Mouse (Mus musculus) kidney, postnatal 14 days (tissue): ENCODE data around the gene Rap1gds1.

Source experiments
- DNase-seq: peaks from one replicate; pipeline ENCODE4 v3.0.0; 2022; ENCODE audit warnings: mixed read lengths

Rap1gds1 gene

DNA sequence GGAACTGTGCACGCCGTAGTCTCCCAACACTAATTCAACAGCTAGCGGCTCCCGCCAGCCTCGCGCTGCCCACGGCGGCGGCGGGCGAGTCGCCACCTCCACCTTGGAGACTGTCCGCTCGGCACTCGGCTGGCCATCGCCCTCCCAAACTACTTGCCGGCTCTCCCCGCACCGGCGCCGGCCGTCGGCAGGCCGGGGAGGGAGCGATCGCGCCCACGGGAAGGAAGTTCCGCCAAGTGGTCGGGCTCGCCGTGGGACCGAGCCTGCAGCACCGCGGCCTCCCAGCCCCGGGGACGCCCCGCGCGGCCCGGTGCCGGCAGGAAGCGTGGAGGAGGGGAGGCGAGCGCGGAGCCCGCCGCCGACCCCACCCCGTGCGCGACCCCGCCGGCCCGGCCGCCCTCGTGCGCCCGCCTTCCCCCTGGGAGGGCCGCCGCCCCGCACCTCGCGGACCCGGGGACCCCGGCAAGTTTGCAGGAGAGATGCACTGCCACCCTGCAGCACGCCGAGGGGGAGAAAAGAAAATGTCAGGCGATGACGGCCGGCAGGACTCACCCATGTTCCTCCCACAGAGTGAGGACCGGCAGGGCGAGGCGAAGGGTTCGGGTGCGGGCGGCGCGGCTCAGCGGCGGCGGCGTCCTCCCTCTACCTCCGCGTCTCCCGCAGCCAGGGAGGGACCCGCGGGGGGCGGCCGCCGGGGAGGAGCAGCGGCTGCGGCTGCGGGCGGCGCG lies at the start of gene Rap1gds1:
TSS of gene Rap1gds1 (minus strand) at position 718 of the 728 bp plus-strand sequence.
- peak; percentile 77 for DNase-seq

DNA sequence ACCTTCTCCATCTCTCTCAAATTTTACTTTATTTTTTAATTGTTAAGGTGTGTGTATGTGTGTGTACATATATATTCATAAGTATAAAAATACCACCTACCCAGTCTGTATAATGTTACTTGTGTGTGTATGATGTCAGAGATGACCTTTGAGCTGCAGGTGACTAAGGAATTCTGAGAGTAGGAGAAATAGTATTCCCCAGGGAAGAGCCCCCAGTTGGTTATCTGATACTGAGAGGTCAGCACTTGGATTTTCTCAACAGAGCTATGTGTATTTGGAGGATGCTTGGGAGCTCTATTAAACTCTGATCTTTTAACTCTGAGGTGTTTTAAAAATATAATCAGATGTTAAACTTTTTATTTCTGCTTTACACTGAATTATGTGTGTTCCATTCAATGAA lies 43.4 kb upstream of the Rap1gds1 start:
- no peak for DNase-seq

DNA sequence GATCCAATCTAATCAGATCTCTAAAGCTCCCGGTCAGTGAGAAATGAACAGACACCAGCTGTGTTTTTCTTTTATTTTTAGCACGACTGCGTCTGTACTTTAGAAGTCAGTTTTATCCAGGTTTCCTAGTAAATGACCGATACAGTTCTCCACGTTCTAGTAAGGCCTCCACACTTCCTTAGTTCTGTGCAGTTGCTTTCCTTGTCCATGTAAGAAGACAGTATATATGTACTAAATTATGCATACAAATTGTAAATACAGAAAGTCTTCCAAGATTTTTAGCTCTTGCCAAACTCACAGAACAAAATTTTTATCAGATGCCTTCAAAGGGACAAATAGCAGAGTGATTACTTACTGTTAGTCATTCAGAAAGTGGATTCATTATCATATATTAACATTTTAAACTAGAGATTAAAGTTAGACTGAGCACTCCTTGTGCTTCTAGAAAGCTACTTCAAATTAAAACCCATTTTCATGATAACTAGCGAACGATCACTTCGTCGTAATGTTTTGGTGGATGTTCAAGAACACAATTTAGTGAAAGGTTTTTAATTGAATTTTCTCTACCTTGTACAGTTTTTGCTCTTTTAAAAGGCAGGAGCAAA lies 41.8 kb upstream of the Rap1gds1 start:
- no peak for DNase-seq

DNA sequence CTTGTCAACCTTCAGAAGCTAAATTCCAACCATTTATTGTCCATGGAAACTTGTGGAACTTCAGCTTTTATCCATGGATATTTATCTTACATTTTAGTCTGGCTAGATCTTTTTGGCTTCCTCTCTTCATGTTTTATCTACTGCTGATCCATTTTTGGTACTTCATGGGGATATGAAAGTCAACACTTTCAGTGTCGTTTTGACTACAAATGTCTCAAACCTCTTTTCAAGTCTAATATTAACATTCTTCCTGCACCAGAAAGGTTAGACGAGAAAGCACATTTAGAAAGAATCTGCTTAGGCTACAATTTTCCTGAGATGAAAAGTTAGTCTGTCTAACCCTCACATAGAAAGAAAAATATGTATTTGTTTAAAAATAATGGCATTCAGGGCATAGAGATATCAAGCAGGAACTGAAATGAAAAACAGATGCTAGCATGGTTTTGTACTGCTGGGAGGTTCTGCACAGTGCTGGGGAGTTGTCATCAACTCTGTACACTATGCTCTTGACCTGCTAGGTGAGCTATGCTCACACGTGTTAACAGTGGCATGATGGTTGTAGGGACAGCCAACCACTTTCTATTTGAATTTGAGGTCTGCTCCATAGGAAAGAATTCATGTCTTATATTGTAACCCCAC lies 37.5 kb upstream of the Rap1gds1 start:
- DNase-seq, result no peak

DNA sequence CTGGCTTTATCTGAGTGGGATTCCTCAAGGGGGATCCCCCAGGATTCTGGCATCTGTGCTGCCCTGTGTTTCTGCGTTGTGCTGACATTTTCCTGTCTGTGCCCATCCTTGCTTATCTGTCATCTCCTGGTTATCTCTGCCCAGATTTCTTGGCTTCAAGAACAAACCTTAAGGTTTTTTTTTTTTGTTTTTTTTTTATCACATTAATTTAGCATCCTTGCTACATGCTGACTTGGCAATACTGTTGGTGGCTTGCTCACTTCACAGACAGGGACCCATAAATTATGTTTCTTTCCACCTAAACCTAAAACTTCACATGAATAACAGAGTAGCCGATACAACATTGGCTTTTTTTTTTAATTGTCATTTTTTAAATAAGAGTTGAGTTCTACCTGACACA lies 36.9 kb upstream of the Rap1gds1 start:
- no peak for DNase-seq

DNA sequence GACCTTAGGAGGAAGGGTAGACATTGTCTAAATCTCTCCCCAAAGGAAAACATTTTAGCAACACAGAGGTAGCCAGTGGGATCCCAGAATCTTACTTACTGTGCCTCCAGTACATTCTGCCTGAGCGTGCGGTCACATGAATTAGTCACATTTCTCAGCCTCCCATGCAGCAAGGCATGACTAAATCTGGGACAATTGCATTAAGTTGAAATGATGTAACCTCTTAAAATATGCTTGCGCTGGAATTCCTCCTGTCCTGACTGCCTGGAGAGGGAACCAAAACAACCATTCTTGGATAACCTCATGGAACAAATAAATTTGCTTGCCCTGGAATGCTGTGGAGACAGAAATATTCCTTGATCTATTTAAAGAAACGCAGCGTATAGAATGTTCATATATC lies 33.2 kb upstream of the Rap1gds1 start:
- DNase-seq, result no peak

DNA sequence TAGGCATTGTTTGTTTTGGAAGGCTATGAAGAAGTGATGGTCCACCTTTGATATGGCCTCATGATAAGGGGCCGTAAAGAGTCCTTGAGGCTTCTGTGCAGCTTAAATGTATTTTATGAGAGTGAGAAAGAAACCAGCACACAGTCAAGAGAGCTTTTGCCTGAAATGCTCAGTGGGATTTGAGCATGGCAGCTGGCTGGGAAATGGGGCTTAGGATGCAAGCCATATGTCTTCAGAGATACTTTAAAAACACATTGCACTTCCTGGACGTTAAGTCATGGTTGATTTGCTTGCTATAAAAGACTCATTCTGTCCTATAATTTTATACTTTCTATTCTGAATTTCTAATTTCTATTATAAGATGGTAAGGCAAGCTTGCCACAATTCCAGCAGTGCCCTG lies 28.9 kb upstream of the Rap1gds1 start:
- DNase-seq, result no peak

DNA sequence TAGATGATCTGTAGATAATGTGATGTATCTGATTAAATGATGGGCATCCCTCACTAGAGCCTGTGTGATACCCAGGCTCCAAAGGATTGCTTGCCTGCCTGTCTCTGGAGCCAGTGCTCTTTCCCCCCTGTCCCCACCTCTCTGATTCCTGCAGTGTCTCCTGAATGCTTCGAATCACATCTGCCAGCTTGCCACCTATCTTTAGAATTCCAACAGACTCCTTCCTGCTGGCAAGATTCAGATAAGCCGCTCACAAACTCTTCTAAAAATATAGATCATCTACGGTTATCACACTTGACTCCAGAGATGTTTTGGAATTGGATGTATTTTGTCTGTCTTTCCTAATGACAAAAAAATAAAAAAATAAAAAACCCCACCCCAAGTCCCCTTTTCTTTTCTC lies 28.3 kb upstream of the Rap1gds1 start:
- no peak for DNase-seq

DNA sequence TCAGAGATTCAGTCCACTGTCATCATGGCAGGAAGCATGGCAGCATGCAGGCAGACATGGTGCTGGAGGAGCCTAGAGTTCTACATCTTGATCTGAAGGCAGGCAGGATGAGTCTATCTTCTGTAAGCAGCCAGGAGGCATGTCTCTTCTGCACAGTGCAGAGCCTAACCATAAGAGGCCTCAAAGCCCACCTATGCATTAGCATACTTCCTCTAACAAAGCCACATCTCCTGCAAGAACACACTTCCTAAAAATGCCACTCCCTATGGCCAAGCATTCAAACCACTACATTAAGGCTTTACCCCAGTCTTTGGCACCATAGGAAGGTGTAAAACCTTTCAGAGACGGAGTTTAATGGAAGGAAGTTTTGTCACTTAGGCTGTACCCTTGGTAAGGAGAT lies 26.9 kb upstream of the Rap1gds1 start:
- no peak for DNase-seq

DNA sequence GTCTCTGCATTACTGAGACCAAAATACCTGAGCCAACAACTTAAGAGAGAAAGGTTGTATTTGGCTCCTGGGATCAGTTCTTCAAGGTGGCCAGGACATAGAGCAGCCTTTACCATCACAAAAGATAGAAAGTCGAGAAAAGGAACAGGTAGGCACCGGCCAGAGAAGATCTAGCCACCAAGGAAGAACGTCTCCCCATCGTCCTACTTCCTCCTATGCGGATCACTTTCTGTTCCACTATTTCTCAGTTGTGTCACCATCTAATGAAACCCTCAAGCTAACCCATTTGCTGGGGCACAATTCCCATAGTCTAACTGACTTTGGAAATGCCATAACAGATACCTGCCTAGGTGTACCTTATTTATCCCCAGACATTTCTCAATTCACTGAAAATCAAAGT lies 24.3 kb upstream of the Rap1gds1 start:
- DNase-seq, result no peak

DNA sequence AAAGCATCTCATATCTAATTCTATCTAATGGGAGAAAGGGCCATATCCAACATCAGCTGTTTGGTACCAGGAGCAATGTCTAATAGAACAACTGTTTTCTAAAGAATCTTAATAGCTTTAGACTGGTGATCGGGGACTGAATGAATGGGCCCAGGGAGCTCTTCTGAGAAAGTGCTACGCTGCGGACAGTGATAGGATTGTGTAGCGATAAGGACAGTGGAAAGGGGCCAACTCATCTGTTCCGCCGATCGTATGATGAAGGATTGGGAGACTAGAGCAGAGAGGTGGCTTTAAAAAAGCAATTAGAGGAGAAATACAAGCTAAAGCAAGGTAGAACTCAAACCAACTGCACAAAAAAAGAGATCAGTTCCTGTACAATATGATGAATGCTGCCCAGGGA lies 20.9 kb upstream of the Rap1gds1 start:
- no peak for DNase-seq

DNA sequence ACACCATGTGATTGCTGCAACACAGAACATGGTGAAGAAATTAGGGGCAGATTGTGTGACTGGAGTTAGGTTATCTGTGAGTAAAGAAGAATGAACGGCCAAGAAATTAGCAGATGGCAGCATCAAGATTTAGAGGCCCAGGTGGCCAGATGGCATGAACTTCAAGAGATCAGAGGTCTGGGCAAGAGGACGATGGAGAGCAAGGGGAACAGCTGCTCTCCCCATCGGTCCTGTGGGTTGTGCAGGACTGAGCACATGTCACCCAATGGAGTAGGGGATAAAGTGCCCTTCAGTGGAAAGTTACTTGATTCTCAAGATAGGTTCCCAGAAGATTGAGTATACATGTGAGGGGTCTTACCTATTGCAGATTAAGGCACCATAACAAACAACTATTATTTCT lies 13.5 kb upstream of the Rap1gds1 start:
- no peak for DNase-seq

DNA sequence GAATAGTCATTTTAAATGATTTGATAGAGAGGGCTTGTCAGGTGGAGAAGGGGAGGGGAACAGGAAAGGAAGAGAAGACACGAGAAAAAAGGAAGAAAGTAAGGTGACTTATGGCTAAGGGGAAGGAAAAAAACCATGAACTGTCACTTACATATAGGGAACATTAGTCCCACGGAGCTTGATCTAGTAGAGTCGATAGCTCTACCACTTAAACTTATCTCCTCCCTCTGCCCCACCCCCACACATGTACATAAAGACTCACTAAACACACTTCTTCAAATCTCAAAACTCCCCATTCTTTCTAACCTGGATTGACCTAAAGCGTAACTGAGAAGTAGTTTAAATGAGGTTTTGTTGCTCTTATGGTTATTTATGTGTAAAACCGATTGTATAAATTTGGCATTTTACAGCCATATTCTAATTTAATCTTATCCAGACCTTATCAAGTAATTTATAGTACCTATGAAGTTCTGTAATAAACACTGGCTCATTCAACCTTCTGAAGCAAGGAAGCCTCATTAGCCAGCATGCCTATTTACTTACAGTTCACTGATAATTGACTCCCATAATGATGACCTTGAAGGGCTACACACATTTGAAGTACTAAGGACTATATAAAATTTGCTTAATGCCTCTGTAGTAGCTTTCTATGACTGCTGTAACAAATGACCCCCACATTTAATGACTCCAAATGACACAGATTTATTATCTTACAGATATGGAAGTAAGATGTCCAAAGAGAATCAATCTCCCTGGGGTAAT lies 9.0 kb upstream of the Rap1gds1 start:
- no peak for DNase-seq

DNA sequence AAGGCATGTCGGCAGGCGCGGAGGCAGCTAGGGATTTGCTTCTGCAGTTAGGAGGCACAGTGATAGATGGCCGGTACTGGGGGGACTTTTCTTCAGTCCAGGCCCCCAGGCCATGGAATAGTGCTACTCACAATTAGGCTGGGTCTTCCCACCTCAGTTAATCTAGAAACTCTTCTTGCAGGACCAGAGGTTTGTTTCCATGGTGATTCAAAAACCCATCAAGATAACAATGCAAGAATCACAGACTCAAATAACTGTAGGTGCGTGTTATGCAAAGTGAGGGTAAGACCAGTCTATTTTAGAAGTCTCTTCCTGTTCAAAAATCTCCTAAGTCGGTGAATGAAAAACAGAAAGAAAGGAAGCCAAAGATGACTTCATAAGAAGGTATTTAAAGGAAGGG lies 4.8 kb upstream of the Rap1gds1 start:
- no peak for DNase-seq

DNA sequence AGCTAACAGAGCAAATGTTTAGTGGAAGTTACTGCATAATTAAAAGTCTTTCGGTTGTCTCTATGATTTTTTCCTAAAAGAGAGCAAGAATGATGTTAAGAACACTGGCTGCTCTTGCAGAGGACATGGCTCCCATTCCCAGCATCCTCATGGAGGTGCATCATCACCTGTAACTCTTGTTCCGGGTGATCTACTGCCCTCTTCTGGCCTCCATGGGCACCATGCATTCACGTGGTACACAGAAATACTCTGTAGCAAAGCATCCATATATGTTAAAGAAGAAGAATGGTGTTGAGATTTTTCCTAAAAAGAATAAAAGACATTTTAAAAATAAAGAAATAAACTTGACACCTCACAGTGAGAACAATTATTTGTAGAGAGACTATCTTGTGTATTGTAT lies 3.0 kb upstream of the Rap1gds1 start:
- no peak for DNase-seq

DNA sequence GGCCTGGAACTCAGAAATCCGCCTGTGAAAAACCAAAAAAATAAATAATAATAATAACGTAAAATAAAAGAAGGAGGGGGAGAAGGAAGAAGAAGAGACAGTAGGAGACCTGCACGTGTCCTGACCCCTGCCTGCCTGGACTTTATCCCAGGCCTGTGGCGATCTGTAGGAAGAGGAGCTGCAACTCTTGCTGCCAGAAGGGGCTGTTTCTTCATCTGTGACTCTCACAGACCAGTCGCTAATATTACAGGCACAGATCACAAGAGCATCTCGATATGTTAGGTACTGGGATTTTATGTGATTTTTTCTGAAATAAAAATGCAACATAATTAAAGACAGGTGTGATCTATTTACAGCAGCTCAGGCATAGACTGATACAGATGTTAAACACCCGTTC lies 1.1 kb upstream of the Rap1gds1 start:
- DNase-seq, result no peak

DNA sequence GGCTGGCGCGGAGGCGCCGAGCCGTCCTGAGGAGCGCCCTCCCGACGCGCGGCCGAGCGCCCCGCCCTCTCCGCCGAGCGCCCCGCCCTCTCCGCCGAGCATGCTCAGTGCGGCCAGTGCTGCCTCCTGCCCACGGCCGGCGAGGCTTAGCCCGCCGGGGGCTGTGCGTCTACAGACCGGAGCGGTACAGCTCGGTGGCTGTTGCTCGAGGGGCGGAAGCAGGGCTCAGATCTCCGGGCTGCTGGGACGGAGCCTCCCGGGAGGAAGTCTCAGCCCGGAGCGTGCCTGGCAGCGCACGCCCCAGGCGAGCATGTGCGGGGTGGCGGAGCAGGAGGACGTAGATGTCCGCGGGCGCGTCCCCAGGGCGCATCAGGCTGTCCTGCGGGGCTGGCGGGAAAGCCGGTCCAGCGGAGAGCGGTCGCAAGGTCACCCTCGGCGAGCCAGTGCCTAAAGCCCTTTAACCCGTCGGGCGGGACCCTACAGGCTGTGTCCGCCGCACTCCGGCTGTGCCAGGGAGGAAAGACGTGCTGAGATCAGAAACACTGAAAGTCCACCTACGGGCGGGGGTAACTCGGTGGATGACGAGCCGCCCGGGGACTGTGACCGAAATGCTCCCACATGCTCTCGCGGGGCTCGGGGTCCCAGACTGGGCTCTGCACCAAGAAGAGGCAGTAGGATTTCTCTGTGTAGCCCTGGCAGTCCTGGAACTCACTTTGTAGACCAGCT lies 495 bp upstream of the Rap1gds1 start:
- DNase-seq, result peak; percentile 94

DNA sequence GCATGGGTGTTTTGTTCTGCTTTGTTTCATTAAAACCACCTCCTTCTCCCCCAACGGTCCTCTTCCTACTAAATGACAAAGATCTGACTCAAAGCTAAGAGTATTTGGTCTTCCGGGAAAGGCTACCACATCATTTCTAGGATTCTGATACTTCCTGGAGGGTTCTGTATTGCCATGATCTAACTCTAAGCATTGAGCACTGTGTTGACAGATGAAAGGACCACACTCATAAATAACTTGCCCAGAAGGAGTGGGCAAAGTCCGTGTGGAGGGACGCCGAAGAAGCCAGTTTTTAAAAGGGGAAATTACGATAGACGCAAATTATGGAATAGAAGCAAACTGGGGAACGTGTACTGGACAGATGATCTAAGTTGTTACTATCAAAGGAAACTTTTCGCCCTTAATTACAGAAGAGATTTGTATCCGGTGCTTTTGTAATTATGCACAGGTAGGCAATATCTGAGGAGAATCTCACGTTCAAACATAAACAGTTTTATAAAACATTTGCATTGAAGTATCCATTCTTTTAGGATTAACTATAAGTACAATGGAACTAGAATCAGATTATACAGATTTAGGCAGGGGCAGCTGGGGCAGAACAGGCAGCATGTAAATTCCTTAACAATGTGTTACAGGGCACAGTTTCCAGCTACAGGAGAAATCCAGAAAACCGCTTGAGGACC lies 1.1 kb downstream of the Rap1gds1 start:
- no peak for DNase-seq

DNA sequence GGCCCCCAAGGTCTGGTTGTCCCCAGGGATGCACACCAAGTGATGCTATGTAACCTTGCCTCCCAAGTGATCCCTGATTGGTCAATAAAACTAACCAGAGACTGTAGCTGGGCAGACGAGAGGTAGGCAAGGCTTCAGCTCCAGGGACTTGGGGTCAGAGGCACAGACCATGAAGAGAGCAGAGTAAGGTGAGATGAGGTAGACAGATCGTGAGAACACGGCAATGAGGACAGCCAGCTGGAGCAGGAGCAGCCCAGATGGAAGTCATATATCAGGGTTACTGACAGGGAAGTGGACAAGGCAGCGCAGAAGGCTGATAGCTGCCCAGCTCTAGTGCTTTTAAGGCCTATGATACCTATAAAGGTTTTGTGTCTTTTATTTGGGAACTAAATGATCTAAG lies 5.5 kb downstream of the Rap1gds1 start:
- no peak for DNase-seq

DNA sequence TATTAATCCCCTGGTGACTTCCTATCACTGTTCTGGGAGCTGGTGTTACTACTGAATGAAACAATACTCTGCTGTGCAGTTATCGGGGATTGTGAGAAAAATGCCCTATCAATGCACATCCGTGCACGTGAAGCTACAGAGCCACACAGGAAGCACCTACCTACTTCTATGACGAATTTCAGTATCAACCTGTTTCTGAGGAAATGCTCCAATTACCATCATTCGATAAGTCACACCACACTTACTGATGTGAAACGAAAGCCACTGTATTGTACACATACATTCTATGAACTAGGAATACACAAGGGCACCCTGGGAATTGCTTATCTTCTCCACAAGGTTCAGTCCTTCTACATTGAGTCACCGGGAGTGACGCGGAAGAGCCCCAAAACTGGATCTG lies 10.9 kb downstream of the Rap1gds1 start:
- DNase-seq, result no peak

DNA sequence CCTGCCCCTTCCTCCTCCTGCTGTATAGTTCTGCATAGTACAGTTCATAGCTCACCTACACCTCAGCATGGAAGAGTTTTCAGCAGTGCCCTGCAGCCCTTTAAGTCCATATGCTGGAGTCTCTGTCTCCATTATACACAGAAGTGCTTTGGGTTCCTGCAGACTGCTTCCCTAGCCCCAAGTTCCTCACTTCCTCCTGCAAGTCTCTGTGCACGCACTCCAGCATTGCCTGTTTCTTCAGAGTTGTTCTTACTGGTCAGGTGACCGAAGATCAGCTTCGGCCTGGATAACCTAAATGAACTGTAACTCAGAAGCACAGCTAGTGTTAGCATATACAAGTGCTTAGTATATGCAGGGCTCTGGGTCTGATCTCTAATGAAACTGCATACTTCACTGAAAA lies 12.9 kb downstream of the Rap1gds1 start:
- no peak for DNase-seq
